ENCODE assay signal across 8 mouse cellular contexts in the genomic region with DNA sequence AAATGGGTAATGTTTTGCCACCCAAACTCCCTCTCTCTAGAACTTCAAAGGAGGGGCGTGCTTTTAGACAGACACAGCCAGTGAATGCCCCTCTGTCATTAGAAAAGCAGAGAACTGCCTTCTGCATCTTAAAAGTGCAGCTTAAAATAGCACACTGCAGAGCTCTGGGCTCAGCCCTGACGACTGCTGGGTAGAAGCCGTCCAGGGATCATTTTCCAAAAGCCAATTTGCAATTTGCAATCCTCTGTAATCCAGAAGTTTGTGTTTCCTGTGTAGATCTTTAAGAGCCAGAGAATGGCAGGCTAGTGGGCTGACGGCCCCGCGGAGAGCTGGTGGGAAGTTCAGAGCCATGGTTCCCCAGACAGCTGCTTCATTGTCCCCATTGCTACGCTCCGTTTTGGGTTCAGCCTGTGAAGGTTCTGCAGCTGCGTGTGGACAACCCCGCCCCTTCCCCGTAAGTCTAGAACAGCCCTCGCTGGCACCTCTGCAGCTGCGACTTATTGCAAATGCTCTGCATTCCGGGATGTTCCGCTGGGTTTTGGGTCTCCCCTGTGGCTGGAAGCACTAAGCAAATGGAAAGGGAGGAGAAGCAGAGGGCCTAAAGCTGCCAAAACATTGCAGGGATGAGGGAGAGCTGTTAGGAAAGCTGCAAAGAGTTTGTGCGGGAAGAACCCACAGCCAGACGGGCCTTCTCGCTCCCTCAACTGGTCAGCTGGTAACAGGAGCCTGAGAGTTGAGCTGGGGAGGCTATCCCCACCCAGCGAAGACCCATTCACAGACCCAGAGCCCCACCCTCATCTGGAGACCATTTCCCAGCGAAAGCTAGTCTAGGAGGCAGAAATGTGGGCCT. TPM values are rescaled to one million over a fixed set of nuclear protein-coding genes. Genes with fewer than 3 reads are reported as not detected.
DNase-seq lines count a peak whose midpoint lies in the region.

No protein-coding gene starts in this region.

- intact Hi-C loops in heart, postnatal 14 days (cut with DNase I), result loop anchor here (5.0 to 10.0 kb wide), 2 partner anchors 37 to 209 kb away; no protein-coding TSS in a partner anchor

- DNase-seq in layer of hippocampus, adult 11-12 months (ENCODE audit: low spot score), result peak; percentile 56
- DNase-seq in layer of hippocampus, adult 9-10 months (ENCODE audit: low spot score), result no peak
- DNase-seq in forelimb bud, embryonic 11.5 days (ENCODE audit: low read depth, low spot score), result peak; percentile 65
- peak; percentile 51 to 62 for DNase-seq in heart, postnatal 14 days
- peak; percentile 47 to 60 for DNase-seq in layer of hippocampus, postnatal 36 days
- DNase-seq in lung, postnatal 4 days, result peak; percentile 53 to 69
- DNase-seq in right cerebral cortex, postnatal 14 days, result peak; percentile 30
- DNase-seq in cerebellum, postnatal 36 days, result no peak

RNA-seq across cellular contexts. Expression of gene Fermt2, which starts 35.5 kb away (rescaled TPM):
- total RNA-seq in heart, postnatal 14 days (2021), result 100 to 1,000 TPM; 269 to 291 TPM
- 100 to 1,000 TPM; 104 to 109 TPM for total RNA-seq in layer of hippocampus, postnatal 36 days (2021)

Comparison
In these comparisons a context has a peak if more than half of its experiments do, and no peak if none do; other contexts are left out.
1. DNase-seq: peak in layer of hippocampus, adult 11-12 months (single experiment), forelimb bud, embryonic 11.5 days (single experiment), heart, postnatal 14 days (2 of 2), layer of hippocampus, postnatal 36 days (2 of 2), lung, postnatal 4 days (2 of 2) and right cerebral cortex, postnatal 14 days (single experiment); none in layer of hippocampus, adult 9-10 months (single experiment) and cerebellum, postnatal 36 days (0 of 2).